Mouse (Mus musculus) erythroblast, embryonic 14.5 days (primary cell): Measurements from ENCODE around the gene Atp6v0a2.

Source experiments
- GATA1 ChIP-seq: IDR thresholded peaks from 2 replicates; pipeline ENCODE4 v1.6.1; 2012; ENCODE audit warnings: low read length, inconsistent platforms, mixed read lengths
- TAL1 ChIP-seq: IDR thresholded peaks from 3 replicates; pipeline ENCODE4 v1.6.1; 2012; ENCODE audit warnings: low read length, inconsistent platforms, mixed read lengths

DNA sequence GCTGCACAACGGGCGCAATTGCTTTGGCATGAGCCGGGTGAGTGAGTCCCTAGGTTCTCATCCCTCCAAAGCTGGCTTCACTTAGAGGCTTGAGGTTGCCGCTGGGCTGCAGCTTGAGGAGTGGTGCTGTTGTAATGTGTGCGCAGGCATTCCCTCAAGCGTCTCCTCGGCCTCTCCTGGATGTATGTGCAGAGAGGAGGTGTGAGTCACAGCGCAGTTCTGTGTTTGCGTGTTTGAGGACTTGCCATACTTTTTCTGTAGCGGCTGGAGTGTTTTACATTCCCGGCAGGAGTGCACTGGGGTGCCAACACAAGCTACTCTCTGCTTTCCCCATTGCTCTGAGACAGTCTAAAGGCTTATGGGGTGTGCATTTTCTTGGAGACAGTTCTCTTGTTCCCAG lies 89.6 kb downstream of the Atp6v0a2 start:
- TF ChIP-seq TAL1 (no peak), GATA1 (no peak)
